Mouse (Mus musculus): ENCODE measurements around the gene Dnaja4.

Gene Dnaja4

GRCm38 (mm10) chr9:54751684-54752083 lies 53.0 kb downstream of the Dnaja4 start:
- DNase-seq (ENCODE audit: low spot score): no peak

GRCm38 (mm10) chr9:54752201-54752943 lies 53.7 kb downstream of the Dnaja4 start:
- peak; percentile 20 for DNase-seq (ENCODE audit: low spot score)

GRCm38 (mm10) chr9:54752944-54753295 lies 54.2 kb downstream of the Dnaja4 start:
- DNase-seq (ENCODE audit: low spot score): no peak

DNA sequence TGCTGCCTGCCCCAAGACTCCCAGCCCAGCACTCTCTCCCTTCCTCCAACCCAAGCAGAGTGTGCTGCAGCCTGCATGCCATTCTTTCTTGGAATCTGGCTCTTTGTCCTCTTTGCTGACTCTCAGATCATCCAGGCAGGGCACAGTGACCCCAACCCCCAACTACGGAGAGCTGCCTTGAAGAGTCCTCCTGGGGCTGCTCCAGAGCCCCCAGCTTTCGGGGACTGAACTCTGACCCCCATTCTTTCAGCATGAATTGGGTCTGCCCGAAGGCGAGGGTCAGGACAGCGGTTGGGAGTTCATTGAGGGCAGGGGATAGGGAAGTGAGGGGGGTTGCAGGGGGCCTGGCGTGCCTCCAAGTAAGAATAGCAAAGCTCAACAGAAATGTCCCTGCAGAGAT lies 60.9 kb downstream of the Dnaja4 start:
- no peak for DNase-seq (ENCODE audit: low spot score)

GRCm38 (mm10) chr9:54764091-54764490 lies 65.4 kb downstream of the Dnaja4 start:
- DNase-seq (ENCODE audit: low spot score): no peak

DNA sequence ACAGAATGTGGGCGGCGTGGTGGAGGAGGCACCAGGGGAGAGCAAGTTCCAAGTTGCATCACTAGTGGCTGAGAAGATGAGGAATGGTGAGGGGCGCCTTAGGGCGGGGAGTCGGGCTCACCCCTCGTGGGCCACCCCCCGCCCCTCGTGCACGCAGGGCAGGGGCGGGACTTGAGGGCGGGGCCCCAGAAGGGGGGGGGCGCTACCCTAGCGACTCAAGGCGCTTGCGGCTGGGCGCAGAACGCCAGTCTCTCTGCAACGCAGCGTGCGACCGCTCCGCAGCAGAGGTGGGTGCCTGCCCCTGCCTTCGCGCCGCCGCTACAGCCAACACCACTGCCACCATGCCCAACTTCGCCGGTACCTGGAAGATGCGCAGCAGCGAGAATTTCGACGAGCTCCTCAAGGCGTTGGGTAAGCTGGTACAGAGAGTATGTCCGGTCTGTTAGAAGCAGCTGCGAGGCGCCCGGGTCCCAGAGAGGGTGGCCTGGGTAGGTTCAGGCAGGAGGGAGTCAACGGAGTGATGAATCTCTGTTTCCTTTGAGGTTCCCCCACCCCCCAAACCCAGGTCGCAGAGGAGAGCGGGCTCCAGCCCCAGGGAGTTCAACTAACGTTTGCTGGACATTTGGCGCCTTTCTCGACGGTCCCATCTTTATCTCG lies 66.0 kb downstream of the Dnaja4 start, which contains the start of gene Crabp1:
Crabp1 (plus strand) TSS at position 188 of the 657 bp plus-strand sequence.
- DNase-seq (ENCODE audit: low spot score): no peak

GRCm38 (mm10) chr9:54765336-54766085 lies 66.8 kb downstream of the Dnaja4 start:
- DNase-seq (ENCODE audit: low spot score): no peak

Measured in MN1 (cell line).